Mouse (Mus musculus) layer of hippocampus, adult 2 months (tissue): ENCODE data around the gene Klhdc10. TPM values are rescaled to one million over a fixed set of nuclear protein-coding genes. Genes with fewer than 3 reads are reported as not detected.
"Not testable (repeated sequence)": the region's sequence is repeated elsewhere in the genome, so short reads cannot be mapped to it uniquely, and the experiment has no call there.

Experiments
- DNase-seq, 2 experiments: peaks; one replicate each; pipeline ENCODE4 v3.0.0; 2022; ENCODE audit warnings: low spot score in 2 of 2
- H3K27ac ChIP-seq: fragments of 200-600 bp; 2 replicates; pipeline ENCODE4 v1.8.1; 2022
- H3K4me3 ChIP-seq: fragments of 200-600 bp; 2 replicates; pipeline ENCODE4 v1.8.1; 2022; ENCODE audit warnings: mild to moderate bottlenecking
- CTCF ChIP-seq: fragments of 200-600 bp; conservative IDR thresholded peaks from 2 replicates; pipeline ENCODE4 v1.8.1; 2022; ENCODE audit warnings: antibody characterized with exemption, mild to moderate bottlenecking, moderate library complexity
- total RNA-seq, 2 experiments: library from RNA; stranded (reverse); gene quantifications; 2 replicates each; pipeline ENCODE4 v1.2.3; 2021

Gene Klhdc10
- total RNA-seq, 2 experiments from 2014 or later, result 88.8 to 96.1 TPM

- Histone ChIP-seq H3K27ac (peak overlapping the region; percentile 28; the same call in 1 of the 2 replicates), H3K4me3 (no peak overlapping the region)
- no peak for TF ChIP-seq CTCF
- DNase-seq, result no peak
Measured at GRCm38 (mm10) chr6:30374731-30375510, 26.7 kb upstream of the Klhdc10 start.

- H3K4me3 ChIP-seq, result no peak overlapping the region
- no peak for DNase-seq
- peak overlapping the region; percentile 28; the same call in 1 of the 2 replicates for H3K27ac ChIP-seq
- no peak for TF ChIP-seq CTCF
Measured at GRCm38 (mm10) chr6:30375791-30376190, 25.9 kb upstream of the Klhdc10 start.

GRCm38 (mm10) chr6:30381116-30381515, 20.6 kb upstream of the Klhdc10 start:
- no peak for DNase-seq
- H3K27ac ChIP-seq, result no peak overlapping the region
- peak; percentile 52 for TF ChIP-seq CTCF
- no peak overlapping the region for H3K4me3 ChIP-seq

- H3K4me3 ChIP-seq, result peak overlapping the region; percentile 85
- not testable (repeated sequence) for DNase-seq
- peak overlapping the region; percentile 82 for H3K27ac ChIP-seq
Measured at GRCm38 (mm10) chr6:30390271-30390670, 11.4 kb upstream of the Klhdc10 start.

GRCm38 (mm10) chr6:30390714-30391697, 10.7 kb upstream of the Klhdc10 start, which contains the start of gene Zc3hc1:
Zc3hc1 (minus strand) TSS chr6:30391028.
- peak; percentile 75 to 78 for DNase-seq
- peak within 1 kb of the TSS; percentile 85 for H3K4me3 ChIP-seq
- peak within 1 kb of the TSS; percentile 82 for H3K27ac ChIP-seq
- no peak for TF ChIP-seq CTCF

- TF ChIP-seq CTCF, result no peak
- no peak overlapping the region for H3K27ac ChIP-seq
- no peak overlapping the region for H3K4me3 ChIP-seq
- no peak for DNase-seq
Measured at GRCm38 (mm10) chr6:30391996-30392395, 9.7 kb upstream of the Klhdc10 start.

GRCm38 (mm10) chr6:30400146-30400545, 1.5 kb upstream of the Klhdc10 start:
- no peak for TF ChIP-seq CTCF
- Histone ChIP-seq H3K27ac (peak overlapping the region; percentile 98), H3K4me3 (no peak overlapping the region)
- no peak for DNase-seq

- peak overlapping the region; percentile 88 for H3K4me3 ChIP-seq
- peak overlapping the region; percentile 98 for H3K27ac ChIP-seq
- no peak for TF ChIP-seq CTCF
- no peak for DNase-seq
Measured at GRCm38 (mm10) chr6:30400716-30401115, 952 bp upstream of the Klhdc10 start.

- TF ChIP-seq CTCF, result no peak
- H3K27ac ChIP-seq, result peak overlapping the region; percentile 98
- DNase-seq, result peak in 1 of 2 experiments; percentile 22
Measured at GRCm38 (mm10) chr6:30402091-30402491, 423 bp downstream of the Klhdc10 start.

GRCm38 (mm10) chr6:30403465-30403864, 1.8 kb downstream of the Klhdc10 start:
- peak overlapping the region; percentile 98 for H3K27ac ChIP-seq
- H3K4me3 ChIP-seq, result peak overlapping the region; percentile 88
- TF ChIP-seq CTCF, result peak; percentile 99
- peak; percentile 76 to 78 for DNase-seq

More at GRCm38 (mm10) chr6:30402091-30402491, 423 bp downstream of the Klhdc10 start:
- H3K4me3 ChIP-seq, result peak overlapping the region; percentile 88

- no peak for TF ChIP-seq CTCF
- no peak for DNase-seq
- peak overlapping the region; percentile 98; the same call in 1 of the 2 replicates for H3K27ac ChIP-seq
- no peak overlapping the region for H3K4me3 ChIP-seq
Measured at GRCm38 (mm10) chr6:30404671-30405070, 3.0 kb downstream of the Klhdc10 start.

GRCm38 (mm10) chr6:30408276-30408675, 6.6 kb downstream of the Klhdc10 start:
- H3K27ac ChIP-seq, result no peak overlapping the region
- TF ChIP-seq CTCF, result no peak

More at GRCm38 (mm10) chr6:30408276-30408675, 6.6 kb downstream of the Klhdc10 start:
- no peak for DNase-seq
- H3K4me3 ChIP-seq, result no peak overlapping the region
